Mouse (Mus musculus) olfactory bulb, adult 2 months (tissue): Measurements from ENCODE around the gene Ankrd60. TPM values are rescaled to one million over a fixed set of nuclear protein-coding genes. Genes with fewer than 3 reads are reported as not detected.

ENCODE experiments used
- H3K27ac ChIP-seq: fragments of 200-500 bp; 2 replicates; pipeline ENCODE4 v1.5.1; 2012; ENCODE audit warnings: low read depth, low read length; ENCODE audit not compliant: insufficient read depth
- H3K4me1 ChIP-seq: fragments of 200-500 bp; 2 replicates; pipeline ENCODE4 v1.6.1; 2012; ENCODE audit warnings: low read length; ENCODE audit not compliant: control insufficient read depth, insufficient read depth
- H3K4me3 ChIP-seq: fragments of 200-500 bp; 2 replicates; pipeline ENCODE4 v1.5.1; 2012; ENCODE audit warnings: mild to moderate bottlenecking, low read depth, low read length, moderate library complexity; ENCODE audit not compliant: insufficient read depth
- CTCF ChIP-seq: fragments of 200-500 bp; IDR thresholded peaks from 2 replicates; pipeline ENCODE4 v1.5.1; 2012; ENCODE audit warnings: low read depth, mild to moderate bottlenecking, low read length, moderate library complexity; ENCODE audit not compliant: insufficient read depth
- POLR2A ChIP-seq: fragments of 200-500 bp; IDR thresholded peaks from 2 replicates; pipeline ENCODE4 v1.6.1; 2012; ENCODE audit warnings: mild to moderate bottlenecking, low read depth, low read length, moderate library complexity; ENCODE audit not compliant: insufficient read depth
- WGBS: fragments of 180-500 bp; shearing (Covaris S2); methylation state at CpG from one replicate; pipeline ENCODE4 v1.1.7; 2018; 5-methylcytosine and 5-hydroxymethylcytosine counted together
- polyA plus RNA-seq: library from polyadenylated mRNA; stranded (reverse); fragments of >200 nt; gene quantifications from 2 replicates; pipeline ENCODE4 v1.2.4, GENCODE M21; 2012; ENCODE audit warnings: low replicate concordance; ENCODE audit not compliant: missing spikeins, insufficient read depth, insufficient read length

The Ankrd60 gene
- polyA plus RNA-seq, 1 experiment = not detected

DNA sequence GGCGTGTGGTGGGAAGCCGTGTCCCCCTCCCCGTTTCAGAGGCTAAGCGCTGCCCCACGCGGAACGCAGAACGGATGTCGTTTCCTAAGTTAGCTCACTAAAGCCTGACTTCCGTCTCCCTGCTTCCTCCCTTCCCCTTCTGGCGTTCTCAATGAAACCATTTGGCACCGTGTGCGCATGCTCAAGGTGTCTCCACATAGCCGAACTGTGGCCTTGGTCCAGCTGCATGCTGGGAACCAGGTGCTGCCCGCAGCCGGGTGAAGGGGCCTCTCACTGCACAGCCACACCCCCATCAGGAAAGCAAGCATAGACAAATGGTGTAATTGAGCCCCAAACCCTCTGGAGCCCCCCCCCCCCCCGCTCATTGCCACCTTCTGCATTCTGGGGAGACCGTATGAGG lies 42.8 kb downstream of the Ankrd60 start:
- TF ChIP-seq POLR2A (no peak), CTCF (no peak)
- no peak overlapping the region for H3K27ac ChIP-seq
- H3K4me1 ChIP-seq = no peaks in the 10 kb centered on the region
- 82% methylated on average over 18 of the region's 18 CpGs for WGBS
- no peak overlapping the region for H3K4me3 ChIP-seq

DNA sequence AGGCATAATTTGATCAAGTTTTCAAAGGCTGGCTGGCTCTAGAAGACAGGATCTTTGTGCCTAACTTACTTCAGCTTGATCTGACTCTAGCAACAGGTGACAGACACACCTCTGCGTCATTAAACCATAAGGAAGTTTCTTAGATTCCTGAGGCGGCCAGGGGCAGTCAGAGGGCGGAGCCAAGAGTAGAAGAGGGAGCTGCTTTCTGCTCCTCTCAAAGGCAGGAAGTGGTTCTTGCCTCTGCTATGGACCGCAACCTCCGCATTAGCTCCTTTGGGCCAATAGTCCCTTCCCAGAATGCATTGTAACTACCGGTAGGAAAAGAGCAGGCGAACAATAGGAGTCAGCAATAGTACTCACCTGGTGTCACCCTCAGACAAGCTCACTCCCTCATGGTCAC lies 43.6 kb downstream of the Ankrd60 start:
- H3K4me1 ChIP-seq = no peaks in the 10 kb centered on the region
- H3K4me3 ChIP-seq = no peak overlapping the region
- WGBS = 82% methylated on average over 7 of the region's 7 CpGs
- no peak for TF ChIP-seq CTCF
- no peak for TF ChIP-seq POLR2A
- no peak overlapping the region for H3K27ac ChIP-seq

DNA sequence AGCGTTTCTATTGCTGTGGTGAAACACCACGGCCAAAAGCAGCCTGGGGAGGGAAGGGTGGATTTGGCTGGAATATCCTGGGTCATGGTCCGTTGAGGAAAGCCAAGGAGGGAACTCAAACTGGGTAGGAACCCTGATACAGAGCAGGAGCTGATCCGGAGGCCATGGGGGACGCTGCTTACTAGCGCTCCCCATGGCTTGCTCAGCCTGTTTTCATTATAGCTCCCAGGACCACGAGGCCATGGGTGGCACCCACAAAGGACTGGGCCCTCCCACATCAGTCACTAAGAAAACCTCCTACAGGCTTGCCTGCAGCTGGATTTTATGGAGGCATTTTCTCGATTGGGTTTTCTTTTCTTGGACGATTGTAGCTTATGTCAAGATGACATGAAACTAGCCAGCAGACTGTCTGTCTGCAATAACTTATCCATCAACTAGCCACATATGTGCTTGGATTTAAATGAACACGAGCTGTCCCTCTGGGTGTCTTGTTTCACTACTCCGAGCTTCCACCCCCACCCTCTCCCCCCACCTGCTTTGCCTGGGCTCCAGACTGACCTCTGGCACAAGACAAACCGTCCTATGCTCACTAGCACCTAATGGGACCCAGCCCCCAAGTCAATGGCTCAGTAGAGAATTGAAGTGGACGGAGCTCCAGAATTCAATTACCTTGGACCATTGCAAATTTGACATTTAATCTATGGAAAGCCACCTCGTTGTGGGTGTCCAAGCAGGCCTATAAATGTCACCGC lies 45.3 kb downstream of the Ankrd60 start:
- no peak overlapping the region for H3K4me3 ChIP-seq
- H3K27ac ChIP-seq = no peak overlapping the region
- no peaks in the 10 kb centered on the region for H3K4me1 ChIP-seq
- WGBS = 79% methylated on average over 15 of the region's 15 CpGs
- no peak for TF ChIP-seq CTCF
- TF ChIP-seq POLR2A = no peak

DNA sequence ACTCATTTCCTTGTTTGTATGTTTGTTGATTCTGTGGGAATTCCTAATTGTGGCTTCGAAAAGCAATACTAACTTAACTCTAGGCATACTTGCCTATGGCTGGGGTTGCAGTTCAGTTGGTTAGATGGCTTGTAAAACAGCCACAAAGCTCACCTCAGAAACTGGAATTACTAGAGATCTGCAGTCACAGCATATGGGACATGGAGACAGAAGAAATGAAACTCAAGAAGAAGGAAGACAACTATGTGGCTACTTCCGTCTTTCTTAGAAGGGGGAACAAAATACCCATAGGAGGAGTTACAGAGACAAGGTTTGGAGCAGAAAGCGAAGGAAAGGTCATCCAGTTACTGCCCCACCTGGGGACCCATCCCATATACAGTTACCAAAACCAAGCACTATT lies 49.7 kb downstream of the Ankrd60 start:
- H3K27ac ChIP-seq = no peak overlapping the region
- H3K4me1 ChIP-seq = no peaks in the 10 kb centered on the region
- H3K4me3 ChIP-seq = no peak overlapping the region
- no peak for TF ChIP-seq CTCF
- no peak for TF ChIP-seq POLR2A
- 86% methylated on average over 3 of the region's 3 CpGs for WGBS

DNA sequence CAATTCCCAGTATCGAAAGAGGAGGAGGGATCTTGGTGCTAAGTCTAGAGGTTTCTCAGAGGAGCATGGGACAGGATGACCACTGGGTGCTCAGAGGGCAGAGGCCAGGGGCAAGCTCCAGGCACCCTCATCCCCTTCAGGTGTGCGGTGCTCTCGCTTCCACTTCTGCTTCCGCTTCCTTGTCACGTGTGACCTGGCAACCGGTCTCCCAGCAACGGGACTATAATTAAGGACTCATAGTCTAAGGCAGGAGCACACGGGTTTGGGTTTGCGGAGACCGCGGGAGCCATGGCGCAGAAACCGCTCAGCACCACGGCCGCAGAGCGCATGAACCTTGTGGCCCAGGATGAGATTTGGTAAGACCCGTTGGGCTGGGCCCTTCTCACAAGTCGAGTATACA lies 55.8 kb downstream of the Ankrd60 start, which contains the start of gene 1700021F07Rik:
Gene 1700021F07Rik (plus strand): TSS at position 211 of the 400 bp plus-strand sequence.
- TF ChIP-seq POLR2A (no peak), CTCF (no peak)
- no peaks in the 10 kb centered on the region for H3K4me1 ChIP-seq
- 89% methylated on average over 18 of the region's 18 CpGs for WGBS
- H3K4me3 ChIP-seq = no peak within 1 kb of the TSS
- no peak within 1 kb of the TSS for H3K27ac ChIP-seq

Other genes starting within 250 kb of the Ankrd60 start
- not detected in 2 replicates for gene 1700021F07Rik, start 55.8 kb downstream of the Ankrd60 start, polyA plus RNA-seq
- gene Rab22a, start 81.4 kb upstream of the Ankrd60 start, polyA plus RNA-seq = not detected in 2 replicates
- not detected in 2 replicates for gene 1700010B08Rik, start 141.1 kb upstream of the Ankrd60 start, polyA plus RNA-seq
- gene Vapb, start 159.1 kb upstream of the Ankrd60 start, polyA plus RNA-seq = not detected in 2 replicates